Comparison of ENCODE assay signal across 26 mouse cellular contexts in the genomic region with DNA sequence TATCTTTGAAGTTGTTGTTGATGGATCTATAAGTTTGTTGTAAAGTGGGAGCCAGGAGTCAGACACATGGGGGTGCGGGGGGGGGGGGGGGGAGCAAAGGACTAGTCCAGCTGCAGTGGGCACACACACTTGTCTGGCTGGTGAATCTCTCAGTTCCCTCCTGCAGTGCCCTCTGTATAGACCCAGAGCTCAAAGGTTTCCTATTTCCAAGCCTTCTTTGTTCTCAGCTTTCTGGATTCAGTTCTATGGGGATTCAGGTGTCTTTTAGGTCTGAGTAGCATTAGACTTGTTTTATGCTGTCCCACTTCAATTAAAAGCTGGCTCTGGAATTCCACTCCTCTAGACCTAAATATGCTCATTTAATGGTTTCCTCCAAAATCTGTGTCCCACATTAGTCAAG.
DNase-seq lines count a peak whose midpoint lies in the region; ATAC-seq and TF ChIP-seq lines count a peak whose summit lies in the region.
"Had no signal": no experiment of that assay in that cellular context is flagged by ENCODE, and none has a peak within 500 bp of the region (broad histone marks: within the 10 kb centered on the region; RNA-seq: fewer than 3 reads in every experiment).

No protein-coding gene starts in this region.

- H3K9ac ChIP-seq in embryonic facial prominence, embryonic 14.5 days (ENCODE audit: low read depth, low read length) = no peak overlapping the region
- H3K9ac ChIP-seq: embryonic facial prominence, embryonic 13.5 days; forebrain, embryonic 13.5 days; forebrain, embryonic 15.5 days; forebrain, postnatal 0 days had no signal

- H3K27me3 ChIP-seq in embryonic facial prominence, embryonic 14.5 days (replicated peaks; ENCODE audit: control insufficient read depth, insufficient read depth, low read length) = no peaks in the 10 kb centered on the region
- no peaks in the 10 kb centered on the region for H3K27me3 ChIP-seq in embryonic facial prominence, embryonic 10.5 days (replicated peaks; ENCODE audit: low read depth, poor library complexity, severe bottlenecking)
- H3K27me3 ChIP-seq in E14TG2a.4 (ENCODE audit: insufficient read depth, low read length) = no peaks in the 10 kb centered on the region
- H3K27me3 ChIP-seq: CH12.LX; embryonic facial prominence, embryonic 13.5 days; forebrain, embryonic 13.5 days; forebrain, embryonic 15.5 days; Patski had no signal

- intact Hi-C loops in left cerebral cortex, postnatal 25 days (cut with DNase I) = no loop called here

- no peak for TF ChIP-seq CTCF in E14TG2a.4 (conservative IDR thresholded peaks at IDR 0.05; ENCODE audit: low read length)

- no peak for DNase-seq in embryonic facial prominence, embryonic 14.5 days (ENCODE audit: low spot score)
- DNase-seq in embryonic facial prominence, embryonic 10.5 days (ENCODE audit: low spot score) = no peak
- DNase-seq in ES-CJ7 (ENCODE audit: low read depth, low spot score) (peak; percentile 67), R1 (ENCODE audit: low read depth, low spot score) (peak; percentile 82)
- DNase-seq in cerebellum, adult 9-11 months = no peak
- DNase-seq in embryo, embryonic 10.5 days (ENCODE audit: low spot score) = no peak
- DNase-seq in left cerebral cortex, postnatal 25 days (ENCODE audit: low spot score in 2 of 2) = no peak
- DNase-seq: adrenal gland, adult 8-10 months; adrenal gland, postnatal 14 days; adrenal gland, postnatal 36 days; B cell, adult 2 months; cerebellum, adult 11-12 months; cerebellum, adult 2 months; cerebellum, adult 9-10 months; cerebellum, postnatal 14 days; cerebellum, postnatal 36 days; forebrain, postnatal 0 days had no signal

- H3K9me3 ChIP-seq in embryonic facial prominence, embryonic 14.5 days (ENCODE audit: control insufficient read depth, low read length) = no peaks in the 10 kb centered on the region
- no peaks in the 10 kb centered on the region for H3K9me3 ChIP-seq in embryonic facial prominence, embryonic 10.5 days
- peaks cover 6% of the 10 kb centered on the region for H3K9me3 ChIP-seq in E14TG2a.4 (ENCODE audit: low read length)
- H3K9me3 ChIP-seq: embryonic facial prominence, embryonic 13.5 days; forebrain, embryonic 13.5 days; forebrain, embryonic 15.5 days; G1E had no signal

- WGBS in embryonic facial prominence, embryonic 14.5 days = 33% methylated on average over 1 of the region's 1 CpGs
- WGBS in embryonic facial prominence, embryonic 10.5 days = 63% methylated on average over 1 of the region's 1 CpGs

- H3K4me2 ChIP-seq in embryonic facial prominence, embryonic 14.5 days (ENCODE audit: low read depth, low read length) = no peak overlapping the region
- H3K4me2 ChIP-seq: embryonic facial prominence, embryonic 13.5 days; forebrain, embryonic 13.5 days; forebrain, embryonic 15.5 days had no signal

- peak; percentile 55; the same call in 1 of the 2 replicates for ATAC-seq in embryonic facial prominence, embryonic 14.5 days (ENCODE audit: low read depth)
- ATAC-seq: activated CD4-positive, CD25-positive, alpha-beta regulatory T cell, adult 4 months; CD4-positive, CD25-positive, alpha-beta regulatory T cell, adult 4 months; forebrain, embryonic 15.5 days; forebrain, postnatal 0 days; Patski had no signal

- no peaks in the 10 kb centered on the region for H3K36me3 ChIP-seq in embryonic facial prominence, embryonic 14.5 days (ENCODE audit: control insufficient read depth, insufficient read depth, low read length)
- H3K36me3 ChIP-seq in embryonic facial prominence, embryonic 10.5 days (replicated peaks) = no peaks in the 10 kb centered on the region
- H3K36me3 ChIP-seq in E14TG2a.4 (ENCODE audit: insufficient read depth, low read length) = peaks cover 8% of the 10 kb centered on the region
- H3K36me3 ChIP-seq: embryonic facial prominence, embryonic 13.5 days; forebrain, embryonic 15.5 days; G1E had no signal

- no peaks in the 10 kb centered on the region for H3K4me1 ChIP-seq in embryonic facial prominence, embryonic 14.5 days (ENCODE audit: control insufficient read depth, insufficient read depth, low read length)
- peaks cover 10% of the 10 kb centered on the region; the same call in 1 of the 2 replicates for H3K4me1 ChIP-seq in embryonic facial prominence, embryonic 10.5 days
- H3K4me1 ChIP-seq in E14TG2a.4 (replicated peaks; ENCODE audit: low read depth, low read length) = peaks cover 87% of the 10 kb centered on the region
- H3K4me1 ChIP-seq: forebrain, embryonic 15.5 days had no signal

- no peak overlapping the region for H3K4me3 ChIP-seq in embryonic facial prominence, embryonic 14.5 days (ENCODE audit: low read depth, low read length)
- H3K4me3 ChIP-seq in embryonic facial prominence, embryonic 10.5 days = no peak overlapping the region
- H3K4me3 ChIP-seq in E14TG2a.4 (replicated peaks; ENCODE audit: low read length) = 0 out of 2 replicates have a peak overlapping the region, but pooled peaks have one; percentile 20
- H3K4me3 ChIP-seq: embryonic facial prominence, embryonic 13.5 days; forebrain, embryonic 13.5 days; forebrain, embryonic 15.5 days had no signal

- H3K27ac ChIP-seq in embryonic facial prominence, embryonic 14.5 days (replicated peaks; ENCODE audit: low read depth, low read length) = no peak overlapping the region
- no peak overlapping the region for H3K27ac ChIP-seq in embryonic facial prominence, embryonic 10.5 days (replicated peaks)
- H3K27ac ChIP-seq: embryonic facial prominence, embryonic 13.5 days; forebrain, embryonic 13.5 days; forebrain, embryonic 15.5 days had no signal

Comparison
In these comparisons a context has a peak if more than half of its experiments do, and no peak if none do; other contexts are left out.
1. DNase-seq: peak in ES-CJ7 (single experiment) and R1 (single experiment); none in embryonic facial prominence, embryonic 14.5 days (single experiment), embryonic facial prominence, embryonic 10.5 days (single experiment), cerebellum, adult 9-11 months (single experiment), embryo, embryonic 10.5 days (single experiment) and left cerebral cortex, postnatal 25 days (0 of 2).